Mouse (Mus musculus): Measurements from ENCODE around the gene Gm49369.

GRCm38 (mm10) chr7:142370937-142371336 lies 11.5 kb downstream of the Gm49369 start:
- TF ChIP-seq CTCF (IDR thresholded peaks at IDR 0.05; ENCODE audit: low read depth) (no peak), EP300 (IDR thresholded peaks at IDR 0.05; ENCODE audit: low read depth) (no peak)
